Mouse (Mus musculus) cerebellum, postnatal 10 days (tissue): ENCODE data around the gene Usp50.

Experiments
- DNase-seq, 2 experiments: peaks; one replicate each; pipeline ENCODE4 v3.0.0; 2021; ENCODE audit warnings: mixed read lengths in 2 of 2

The Usp50 gene

DNA sequence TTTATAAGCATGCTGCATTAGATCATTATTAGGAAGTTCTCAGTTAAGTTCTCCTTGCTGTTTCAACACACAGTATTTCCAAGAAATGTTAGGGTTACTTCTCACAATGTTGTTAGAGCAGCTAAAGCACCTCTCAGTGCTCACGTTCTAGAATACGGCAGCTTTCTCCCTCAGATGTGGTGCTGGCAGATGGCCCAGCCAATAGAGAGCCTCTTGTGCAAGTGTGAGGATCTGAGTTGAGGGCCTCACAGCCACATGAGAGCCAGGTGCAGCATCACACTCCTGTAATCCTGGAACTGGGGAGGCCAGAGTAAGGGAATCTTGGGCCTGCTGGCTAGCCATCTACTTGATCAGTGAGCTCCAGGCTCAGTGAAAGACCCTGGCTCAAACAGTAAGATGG, 43.0 kb downstream of the Usp50 start:
- DNase-seq, result peak in 1 of 2 experiments; percentile 16

DNA sequence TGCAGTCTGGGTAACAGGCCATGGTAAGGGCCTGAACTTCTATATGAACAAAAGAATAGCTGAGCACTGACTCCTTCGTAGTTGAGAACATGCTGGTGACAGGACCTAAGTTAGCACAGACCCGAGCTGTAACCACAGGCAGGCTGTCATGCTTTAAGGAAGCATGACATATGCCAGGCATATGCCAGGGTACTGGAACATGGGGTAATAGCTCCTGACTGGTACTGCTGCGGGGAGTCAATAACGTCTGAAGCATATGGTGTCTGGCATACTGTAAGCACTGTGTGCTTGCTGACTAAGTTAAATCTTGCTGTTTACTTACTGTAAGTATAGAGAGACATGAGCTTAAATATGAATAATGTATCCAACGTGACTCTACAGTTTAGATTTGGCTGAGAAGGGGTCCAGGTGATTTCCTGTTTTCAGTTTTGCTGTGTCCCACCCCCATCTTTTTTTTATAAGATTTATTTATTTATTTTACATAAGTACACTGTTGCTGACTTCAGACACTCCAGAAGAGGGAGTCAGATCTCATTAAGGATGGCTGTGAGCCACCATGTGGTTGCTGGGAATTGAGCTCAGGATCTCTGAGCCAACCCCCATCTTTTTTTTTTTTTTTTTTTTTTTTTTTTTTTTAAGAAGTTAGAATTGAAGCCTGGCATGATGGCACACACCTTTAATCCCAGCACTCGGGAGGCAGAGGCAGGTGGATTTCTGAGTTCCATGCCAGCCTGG, 47.8 kb downstream of the Usp50 start:
- DNase-seq, result no peak

DNA sequence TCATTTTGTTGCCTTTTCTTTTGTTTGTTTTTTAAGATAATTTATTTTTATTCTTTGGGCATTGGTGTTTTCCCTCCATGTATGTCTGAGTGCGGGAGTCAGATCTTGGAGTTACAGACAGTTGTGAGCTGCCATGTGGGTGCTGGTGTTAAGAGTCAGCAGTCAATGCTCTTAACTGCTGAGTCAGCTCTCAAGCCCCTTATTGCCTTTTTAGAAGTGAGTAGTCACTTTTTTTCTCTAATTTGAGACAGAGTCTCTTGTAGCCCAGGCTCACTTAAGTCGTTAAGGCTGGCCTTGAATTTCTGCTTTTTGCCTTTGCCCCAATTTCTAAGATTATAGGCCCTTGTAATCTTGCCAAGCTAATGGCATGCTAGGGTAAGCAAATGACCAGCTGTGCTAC, 52.8 kb downstream of the Usp50 start:
- DNase-seq, result no peak

DNA sequence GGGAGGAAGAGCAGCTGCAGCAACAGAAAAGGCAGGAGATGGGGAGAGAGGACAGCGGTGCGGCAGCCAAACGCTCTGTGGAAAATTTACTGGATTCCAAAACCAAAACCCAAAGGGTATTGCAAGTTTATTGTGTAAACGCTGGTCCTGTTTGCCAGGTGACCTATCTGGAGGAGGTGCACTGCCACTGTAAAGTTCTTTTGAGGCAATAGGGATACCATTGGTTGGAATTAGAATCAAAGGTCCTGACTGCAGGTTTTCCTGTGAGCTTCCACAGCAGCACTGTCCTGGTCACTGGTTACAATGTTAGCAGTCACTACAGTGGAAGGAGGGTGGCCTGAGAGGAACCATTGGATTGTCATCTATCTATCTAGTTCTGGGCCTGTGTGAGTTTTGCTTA, 54.1 kb downstream of the Usp50 start:
- DNase-seq, result no peak

DNA sequence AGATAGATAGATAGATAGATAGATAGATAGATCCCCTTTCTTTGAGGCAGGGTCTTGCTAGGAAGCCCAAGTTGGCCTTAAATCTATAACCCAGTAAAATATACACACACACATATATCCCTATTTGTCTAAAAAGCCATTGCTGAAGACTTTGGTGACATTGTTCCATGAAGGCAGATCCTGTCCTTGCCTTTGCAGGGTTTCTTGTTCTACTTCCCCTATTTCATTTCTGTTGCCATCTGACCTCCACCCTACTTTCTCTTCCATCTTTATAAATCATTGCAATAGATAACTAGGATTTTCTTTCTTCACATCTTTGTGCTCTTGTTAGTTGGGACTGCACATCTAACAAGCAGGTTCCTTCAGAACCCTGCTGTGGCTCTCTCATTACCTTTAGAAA, 70.3 kb downstream of the Usp50 start:
- DNase-seq, result no peak

DNA sequence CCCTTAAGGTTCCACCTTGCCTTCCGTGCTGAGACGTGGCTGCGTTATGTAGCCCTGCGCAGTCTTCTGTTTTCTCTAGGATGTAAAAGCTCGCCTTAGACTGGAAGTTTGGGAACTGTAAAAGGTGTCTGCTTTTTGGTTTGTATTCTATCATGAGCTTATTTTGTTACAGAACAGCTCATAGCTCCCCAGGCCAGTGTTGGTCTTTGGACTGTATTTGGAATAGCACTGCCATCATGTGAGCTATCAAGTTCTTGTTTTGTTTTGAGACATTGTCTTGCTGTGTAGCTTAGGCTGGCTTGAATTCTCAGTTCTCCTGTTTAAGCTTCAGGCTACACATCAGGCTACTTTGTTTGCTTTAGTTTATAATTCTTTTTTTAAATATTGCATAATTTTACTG, 70.7 kb downstream of the Usp50 start:
- DNase-seq, result no peak

DNA sequence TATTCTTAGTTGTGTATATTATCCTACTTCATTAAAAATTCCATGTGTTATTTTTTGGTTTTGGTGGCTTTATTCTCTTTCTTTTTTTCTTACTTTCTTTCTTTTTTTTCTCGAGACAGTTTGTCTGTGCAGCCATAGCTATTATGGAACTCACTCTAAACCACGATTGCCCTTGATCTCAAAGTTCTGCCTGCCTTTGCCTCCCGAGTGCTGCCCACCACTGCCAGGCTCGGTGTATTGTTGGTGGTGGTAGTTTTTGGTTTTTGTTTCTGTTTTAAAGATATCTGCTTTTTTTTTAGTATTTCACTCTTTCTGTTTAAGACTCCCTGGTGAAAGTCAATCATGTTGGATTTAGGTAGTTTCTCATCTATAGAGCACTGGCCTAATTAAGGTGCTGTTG, 74.9 kb downstream of the Usp50 start:
- DNase-seq, result no peak

DNA sequence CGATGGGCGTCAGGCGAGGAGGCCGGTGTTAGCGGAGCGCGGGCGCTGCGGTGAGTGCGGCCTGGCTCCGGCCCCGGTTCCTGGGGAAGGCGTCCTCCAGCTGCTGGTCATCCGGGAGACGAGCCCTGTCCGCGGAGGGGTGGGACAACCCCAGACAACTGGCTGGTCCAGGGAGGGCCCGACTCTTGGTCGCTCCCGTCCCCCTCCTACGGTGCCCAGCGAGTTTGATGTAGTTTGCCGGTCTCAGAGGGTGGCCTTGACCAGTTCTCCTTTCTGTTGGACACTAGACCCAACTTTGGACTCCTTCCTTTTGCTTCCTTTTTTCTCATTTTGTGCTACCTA, 75.9 kb downstream of the Usp50 start:
- DNase-seq, result no peak

DNA sequence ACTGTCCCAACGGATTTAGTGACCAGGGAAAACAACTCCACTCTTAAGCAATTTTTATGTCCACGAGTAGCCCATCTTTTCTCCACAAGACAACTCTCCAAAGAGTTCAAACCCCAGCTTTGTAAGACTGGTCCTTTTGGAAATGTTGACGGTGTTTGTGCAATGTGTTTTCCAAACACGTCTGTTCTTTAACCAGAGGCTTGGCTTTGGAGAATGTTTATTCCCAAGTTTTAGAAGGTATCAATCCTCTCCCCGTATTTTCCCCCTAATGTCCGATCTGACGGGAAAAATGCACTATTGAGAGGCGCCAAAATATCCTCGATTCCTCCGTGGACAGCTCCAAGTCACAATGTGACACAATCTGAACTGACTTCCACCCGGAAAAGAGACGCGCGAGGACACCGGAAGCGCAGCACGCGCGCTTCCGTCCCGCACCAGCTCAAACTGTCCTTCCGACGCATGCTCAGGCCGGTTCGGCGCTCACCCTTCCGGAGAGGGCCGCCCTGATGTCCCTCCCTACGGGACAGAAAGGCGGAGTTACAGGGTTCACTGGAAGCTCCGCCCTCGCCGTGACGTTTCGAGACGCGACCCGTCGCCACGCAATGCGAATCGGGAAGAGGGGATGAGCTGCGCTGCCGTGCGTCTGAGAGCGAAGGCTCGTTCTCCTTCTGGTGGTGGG, 76.4 kb downstream of the Usp50 start, which contains the start of gene Usp8:
Gene Usp8, plus strand, starts transcription at position 570 of the 679 bp plus-strand sequence.
- DNase-seq, result peak; percentile 98 to 99

DNA sequence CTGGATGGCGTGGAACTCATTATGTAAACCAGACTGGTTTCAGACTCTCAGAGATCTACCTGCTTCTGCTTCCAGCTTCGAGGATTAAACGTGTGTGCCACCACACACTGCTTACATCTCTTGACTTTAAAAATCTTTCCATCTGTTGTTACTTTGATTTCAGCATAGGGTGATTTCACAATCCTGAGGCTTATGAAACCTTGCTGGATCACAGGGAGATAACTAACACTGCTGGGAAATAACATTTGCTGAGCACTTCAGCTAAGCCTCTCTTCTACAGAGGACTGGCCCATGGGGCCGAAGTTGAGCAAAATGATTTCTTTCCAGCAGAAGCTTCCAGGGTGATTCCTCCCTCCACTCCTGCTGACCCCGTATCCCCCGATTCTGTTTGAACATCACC, 88.0 kb downstream of the Usp50 start:
- DNase-seq, result no peak

DNA sequence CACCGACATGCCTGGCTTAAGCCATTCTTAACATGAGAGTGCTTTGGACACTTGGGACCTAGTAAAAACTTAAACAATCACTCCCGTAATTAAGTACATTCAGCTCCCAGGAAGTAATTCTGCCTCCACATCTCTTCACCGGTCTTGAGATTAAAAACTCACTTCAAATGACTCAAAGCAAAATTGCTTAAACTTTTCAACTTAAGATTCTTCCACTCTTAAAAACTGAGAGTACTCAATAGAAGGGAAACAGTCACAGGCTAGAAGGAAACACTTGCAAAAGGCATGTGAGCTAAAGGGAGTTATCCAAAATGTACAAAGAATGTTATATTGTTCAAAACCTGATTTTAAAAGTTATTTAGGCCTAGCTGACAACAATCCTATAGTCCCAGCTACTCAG, 92.0 kb downstream of the Usp50 start:
- no peak for DNase-seq

DNA sequence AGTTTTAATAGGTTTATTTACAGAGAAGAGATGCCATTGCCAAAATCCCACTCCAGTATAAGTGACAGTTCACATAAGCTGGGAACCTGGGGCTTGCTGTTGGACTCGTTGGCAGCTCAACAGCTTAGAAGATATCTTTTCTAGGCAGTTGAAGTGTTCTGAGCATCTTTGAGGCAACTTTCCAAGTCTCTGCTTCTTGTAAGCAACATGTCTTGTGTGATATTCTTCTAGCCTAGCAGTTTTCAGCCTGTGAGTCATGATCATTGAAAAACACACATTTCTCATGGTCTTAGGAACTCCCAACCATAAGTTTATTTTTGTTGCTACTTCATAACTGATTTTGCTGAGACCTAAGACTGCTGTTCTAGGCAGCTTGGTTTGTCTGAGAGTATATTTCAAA, 100.3 kb downstream of the Usp50 start:
- DNase-seq, result no peak

DNA sequence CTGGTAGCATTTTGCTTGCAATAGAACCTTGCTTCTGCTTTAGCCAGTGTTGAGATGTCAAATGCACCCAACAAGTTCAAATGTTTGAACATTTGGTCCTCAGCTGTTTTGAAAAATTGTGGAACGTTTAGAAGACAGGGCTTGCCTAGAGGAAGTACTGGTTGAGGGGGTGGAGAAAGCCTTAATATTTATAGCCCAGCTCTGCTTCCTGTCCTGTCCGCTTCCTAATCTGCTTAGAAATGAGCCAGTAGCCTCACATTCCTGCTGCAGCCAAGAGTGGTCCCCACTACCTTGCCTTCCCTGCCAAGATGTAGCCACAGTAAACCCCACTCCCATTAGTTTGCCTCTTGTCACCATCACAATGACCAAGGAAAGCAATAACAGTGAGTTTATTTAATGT, 100.9 kb downstream of the Usp50 start:
- no peak for DNase-seq

DNA sequence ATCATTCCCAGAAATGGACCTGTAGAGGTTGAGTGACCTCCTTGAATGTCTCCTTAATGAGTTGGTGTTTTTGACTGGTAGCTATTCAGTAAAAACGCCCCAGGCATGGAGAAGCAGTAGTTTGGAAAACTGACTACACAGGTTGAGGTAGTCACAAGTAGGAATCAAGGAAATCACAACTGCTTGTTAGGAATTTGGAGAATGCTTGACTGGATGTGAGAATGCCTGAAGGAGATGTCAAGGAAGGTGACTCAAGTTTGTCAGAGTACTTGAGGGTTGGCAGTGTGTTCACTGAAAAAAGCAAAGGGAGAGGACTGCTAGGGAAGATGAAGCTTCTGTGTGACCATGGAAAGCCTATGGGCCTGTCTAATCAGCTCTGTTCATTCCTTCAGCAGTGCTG, 105.9 kb downstream of the Usp50 start:
- no peak for DNase-seq

DNA sequence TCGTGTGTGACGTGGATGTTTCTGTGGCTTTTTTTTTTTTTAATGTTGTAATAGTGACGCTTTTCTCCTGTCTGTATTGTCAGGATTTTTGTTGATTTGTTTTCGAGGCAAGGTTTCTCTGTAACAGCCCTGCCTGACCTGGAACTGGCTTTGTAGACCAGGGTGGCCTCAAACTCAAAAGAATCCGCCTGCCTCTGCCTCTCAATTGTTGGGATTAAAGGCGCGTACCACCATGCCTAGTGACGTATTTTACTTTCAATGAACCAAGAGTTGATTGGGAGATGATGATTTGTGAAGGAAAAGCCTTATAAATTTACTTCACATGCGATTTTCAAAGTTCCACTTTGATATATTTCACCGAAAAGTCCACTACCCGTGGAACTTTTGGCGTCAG, 107.2 kb downstream of the Usp50 start, which contains the start of gene Gabpb1:
Gene Gabpb1, minus strand, starts transcription at position 216 of the 394 bp plus-strand sequence.
- peak in 1 of 2 experiments; percentile 13 for DNase-seq

DNA sequence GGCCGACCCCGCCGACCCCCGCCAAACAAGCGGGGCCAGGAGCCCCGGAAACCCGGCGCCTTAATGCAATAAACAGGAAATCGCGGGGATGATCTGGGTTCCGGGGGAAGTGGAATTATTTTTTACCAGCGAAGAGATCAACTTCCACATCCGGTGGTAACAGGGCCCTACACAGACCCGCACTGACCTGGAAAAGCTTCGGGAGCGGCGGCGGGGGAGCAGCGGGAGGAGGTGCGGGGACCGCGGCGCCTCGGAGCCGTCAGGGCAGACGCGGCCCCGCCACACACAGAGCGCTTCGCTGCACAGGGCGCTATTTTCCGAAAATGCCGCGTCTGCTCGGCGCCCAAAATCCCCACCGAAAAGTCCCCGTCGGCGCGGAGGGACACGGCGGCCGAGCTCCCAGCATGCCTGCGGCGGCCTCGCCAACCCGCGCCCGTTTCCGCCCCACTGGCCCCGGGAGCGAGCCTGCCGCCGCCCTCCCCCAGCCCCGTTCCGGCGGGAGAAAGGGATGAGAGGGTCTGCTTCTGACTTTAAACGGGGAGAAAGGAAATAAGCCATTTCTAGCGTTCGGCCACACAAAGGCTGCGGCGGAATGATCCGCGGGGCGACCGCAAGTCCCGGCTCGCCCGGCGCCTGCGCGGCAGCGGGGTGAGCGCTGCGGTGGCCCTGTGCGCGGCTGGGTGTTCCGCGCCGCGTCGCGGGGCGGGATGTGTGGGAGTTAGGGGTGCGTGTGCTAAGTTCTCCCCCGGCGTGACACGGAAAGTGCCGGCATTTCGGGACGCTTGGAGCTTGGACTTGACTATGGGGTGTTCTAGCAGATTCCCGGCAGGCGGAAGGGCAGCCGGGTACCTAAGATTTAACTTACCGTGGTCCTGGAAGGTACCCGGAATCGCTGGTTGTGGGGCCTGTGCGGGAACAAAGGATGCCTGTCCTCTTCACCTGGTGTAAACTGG, 107.8 kb downstream of the Usp50 start:
- peak; percentile 91 to 92 for DNase-seq

DNA sequence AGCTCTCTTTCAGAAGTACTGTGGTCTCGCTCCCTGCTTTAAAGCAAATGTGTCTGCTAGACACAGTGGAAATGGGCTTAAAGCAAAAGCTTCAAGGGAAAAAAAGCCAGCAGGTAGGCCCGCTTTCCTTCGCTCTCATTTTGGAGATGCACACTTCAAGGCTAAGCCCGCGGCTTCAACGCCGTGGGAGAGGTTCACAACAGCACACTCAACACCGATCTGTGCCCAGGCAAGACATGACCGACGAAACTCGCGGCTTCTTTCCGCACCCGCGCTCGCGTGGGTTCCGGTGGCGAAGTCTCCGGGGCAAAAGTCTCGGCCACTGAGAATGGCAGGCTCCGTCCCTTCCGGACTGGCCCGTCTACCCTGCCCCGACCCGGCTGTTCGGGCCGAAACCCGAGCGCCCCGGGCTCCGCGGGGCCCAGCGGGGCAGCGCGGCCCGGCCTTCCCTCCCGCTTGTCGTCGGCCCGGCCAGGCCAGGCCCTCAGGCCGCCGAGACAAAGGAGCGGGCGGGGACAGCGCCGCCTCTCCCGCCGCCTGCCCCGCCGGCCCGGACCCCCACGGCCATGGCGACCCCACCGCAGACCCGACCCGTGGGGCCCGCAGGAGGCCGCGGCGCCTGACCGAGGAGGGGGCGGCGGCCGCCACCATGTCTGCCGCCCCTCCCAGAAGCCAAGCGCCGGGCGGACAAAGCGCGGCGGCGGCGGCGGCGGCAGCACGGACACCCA, 108.7 kb downstream of the Usp50 start:
- DNase-seq, result no peak

DNA sequence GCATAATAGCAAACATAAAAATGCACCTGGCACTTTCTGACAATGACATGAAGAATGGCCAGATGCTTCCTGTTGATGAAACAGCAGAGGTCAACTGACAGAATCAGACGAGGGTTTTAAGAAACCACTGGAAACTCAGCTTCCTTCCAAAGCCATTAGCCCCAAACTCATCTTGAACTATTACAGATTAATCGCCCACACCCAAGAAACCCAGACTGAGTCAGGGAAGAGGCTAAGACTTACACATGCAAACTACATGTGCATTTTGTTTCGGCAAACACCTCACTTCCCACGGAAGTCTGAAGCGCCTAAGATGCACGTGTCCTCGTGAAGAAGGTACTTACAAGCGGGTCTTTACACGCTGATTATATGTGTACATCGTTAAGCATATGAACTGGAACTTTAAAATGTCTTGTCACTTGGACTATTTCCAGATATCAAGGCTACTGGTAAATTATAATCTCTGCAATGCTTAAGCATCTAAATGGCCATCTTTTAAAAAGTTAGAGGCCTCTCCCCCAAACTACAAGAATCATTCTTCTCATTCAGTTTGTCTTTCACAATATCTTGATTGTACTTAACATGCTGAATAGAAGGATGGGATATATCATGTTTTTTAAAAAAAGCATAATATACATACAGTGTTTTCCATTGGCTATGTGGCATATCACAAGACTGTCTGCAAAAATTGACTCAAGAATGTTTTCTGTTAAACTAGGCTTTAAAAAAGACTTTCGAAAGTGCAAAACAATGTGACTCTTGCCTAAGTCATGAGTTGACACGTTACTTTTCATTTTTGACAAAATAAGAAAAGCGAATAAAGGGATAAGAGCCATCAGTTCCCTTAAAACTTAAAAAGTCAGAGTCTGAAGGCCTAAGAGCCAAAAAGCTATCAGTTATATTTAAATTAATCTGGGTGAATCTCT, 109.7 kb downstream of the Usp50 start:
- no peak for DNase-seq

DNA sequence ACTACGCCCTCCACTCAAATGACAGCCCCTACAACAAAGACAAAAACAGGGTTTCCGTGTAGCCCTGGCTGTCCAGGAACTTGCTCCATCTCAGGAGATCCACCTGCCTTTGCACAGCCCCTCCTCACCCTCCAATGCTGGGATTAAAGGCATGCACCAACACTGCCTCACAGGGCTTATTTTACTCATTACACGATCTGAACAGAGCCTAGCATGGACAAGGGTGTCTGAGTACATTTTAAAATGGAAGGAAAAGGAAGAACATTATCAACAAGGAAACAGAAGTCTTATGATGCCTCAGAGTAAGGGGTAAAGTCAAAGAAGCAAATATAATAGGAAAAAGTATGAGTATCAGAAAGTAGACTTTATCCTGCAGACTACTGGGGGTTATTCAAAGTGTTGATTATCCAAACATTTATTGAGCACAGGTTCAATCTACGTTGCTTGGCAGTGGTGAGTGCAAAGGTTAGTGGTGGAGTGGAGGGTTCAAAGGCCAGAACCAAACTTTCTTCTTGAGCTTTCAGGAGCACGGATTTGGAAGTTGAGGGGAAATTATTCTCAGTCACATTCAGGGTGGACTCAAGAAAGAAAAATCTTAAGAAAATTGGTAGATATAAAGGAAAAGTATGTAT, 114.5 kb downstream of the Usp50 start:
- DNase-seq, result no peak

DNA sequence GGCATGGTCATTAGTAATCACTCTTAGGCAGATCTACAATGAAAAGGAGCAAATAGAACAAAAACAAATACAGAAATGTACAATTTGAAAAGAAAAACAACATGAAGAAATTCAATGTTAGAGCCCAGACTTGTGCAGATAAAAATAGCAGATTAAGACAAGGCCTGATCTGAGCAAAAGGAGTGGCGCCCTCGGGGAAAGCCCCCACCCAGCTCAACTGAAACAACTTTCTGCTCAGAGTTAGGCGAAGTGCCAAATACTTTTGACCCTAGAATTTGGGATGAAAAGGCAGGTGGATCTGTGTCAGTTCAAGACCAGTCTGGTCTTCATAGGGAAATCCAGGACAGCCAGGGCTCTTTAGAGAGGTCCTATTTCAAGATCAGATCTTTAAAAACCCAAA, 117.3 kb downstream of the Usp50 start:
- no peak for DNase-seq

DNA sequence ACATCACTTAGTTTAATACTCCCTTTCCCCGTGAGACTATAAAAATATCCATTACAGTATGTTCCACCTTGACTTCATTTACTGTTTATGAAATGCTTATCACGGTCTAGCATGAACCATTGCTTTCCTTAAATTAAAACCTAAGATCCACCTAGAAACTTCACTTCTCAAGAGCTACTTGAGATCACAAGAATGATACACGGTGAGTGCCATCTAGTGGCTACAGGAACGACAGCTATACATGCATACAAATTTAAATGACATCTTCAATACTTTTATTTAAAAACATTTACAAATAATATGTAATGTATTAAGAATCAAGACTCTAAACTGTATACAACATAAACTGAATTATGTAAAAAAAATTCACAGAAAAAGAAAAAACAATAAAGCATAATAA, 119.8 kb downstream of the Usp50 start:
- DNase-seq, result peak; percentile 52 to 56
